Comparison of ENCODE assay signal across 9 mouse cellular contexts in genomic region chr6:8948131-8948470, GRCm38 (mm10). TPM values are rescaled to one million over a fixed set of nuclear protein-coding genes. Genes with fewer than 3 reads are reported as not detected.
DNase-seq lines count a peak whose midpoint lies in the region; ATAC-seq and TF ChIP-seq lines count a peak whose summit lies in the region.
"Had no signal": no experiment of that assay in that cellular context is flagged by ENCODE, and none has a peak within 500 bp of the region (broad histone marks: within the 10 kb centered on the region; RNA-seq: fewer than 3 reads in every experiment).

Gene Nxph1, plus strand, starts transcription at chr6:8948431.

- no peak for TF ChIP-seq EP300 in heart, adult 2 months (IDR thresholded peaks at IDR 0.05; ENCODE audit: insufficient read depth, low read depth, low read length)

- intact Hi-C loops in heart, adult 2 months (cut with DNase I), result no loop called here

- H3K27me3 ChIP-seq in heart, embryonic 14.5 days (ENCODE audit: control insufficient read depth, insufficient read depth, low read length), result peaks cover 71% of the 10 kb centered on the region
- peaks cover 12% of the 10 kb centered on the region for H3K27me3 ChIP-seq in heart, adult 2 months (ENCODE audit: control insufficient read depth, insufficient read depth, low read length)
- peaks cover 23% of the 10 kb centered on the region for H3K27me3 ChIP-seq in hindbrain, embryonic 14.5 days (ENCODE audit: control insufficient read depth, insufficient read depth, low read length)
- H3K27me3 ChIP-seq in liver, embryonic 16.5 days (ENCODE audit: control insufficient read depth, insufficient read depth, low read depth, low read length), result peaks cover 54% of the 10 kb centered on the region

- H3K9me3 ChIP-seq in heart, embryonic 14.5 days (ENCODE audit: control insufficient read depth, low read length), result no peaks in the 10 kb centered on the region
- H3K9me3 ChIP-seq in hindbrain, embryonic 14.5 days (ENCODE audit: control insufficient read depth, low read length), result no peaks in the 10 kb centered on the region
- H3K9me3 ChIP-seq in liver, embryonic 16.5 days (replicated peaks; ENCODE audit: control insufficient read depth, low read length), result no peaks in the 10 kb centered on the region

- H3K4me3 ChIP-seq in heart, embryonic 14.5 days (ENCODE audit: control insufficient read depth in 1 of 2, insufficient read depth in 1 of 2, low read depth in 1 of 2, low read length in 2 of 2), result peak within 1 kb of the TSS; percentile 14 to 30; a peak in 3 of 4 replicates
- no peak within 1 kb of the TSS for H3K4me3 ChIP-seq in heart, adult 2 months
- H3K4me3 ChIP-seq in brown adipose tissue, adult 24 weeks (ENCODE audit: insufficient read depth, low read depth, low read length), result peak within 1 kb of the TSS; percentile 40
- peak within 1 kb of the TSS; percentile 56 for H3K4me3 ChIP-seq in hindbrain, embryonic 14.5 days (replicated peaks; ENCODE audit: low read length)
- H3K4me3 ChIP-seq in liver, embryonic 16.5 days (ENCODE audit: low read depth, low read length), result no peak within 1 kb of the TSS; the same call in 1 of the 2 replicates

- no peak for DNase-seq in heart, adult 2 months
- DNase-seq in hindbrain, embryonic 14.5 days (ENCODE audit: low spot score), result no peak
- DNase-seq in spleen, postnatal 36 days (ENCODE audit: low spot score in 2 of 2), result no peak
- DNase-seq in adrenal gland, postnatal 10 days, result no peak
- no peak for DNase-seq in cerebellum, adult 8-10 months

- H3K4me2 ChIP-seq in heart, embryonic 14.5 days (ENCODE audit: low read length), result peak within 1 kb of the TSS; percentile 58
- H3K4me2 ChIP-seq in hindbrain, embryonic 14.5 days (replicated peaks), result peak within 1 kb of the TSS; percentile 79
- H3K4me2 ChIP-seq in liver, embryonic 16.5 days (ENCODE audit: low read depth, low read length), result peak within 1 kb of the TSS; percentile 20

- TF ChIP-seq CTCF in heart, adult 2 months (IDR thresholded peaks at IDR 0.05), result no peak

- TF ChIP-seq POLR2A in heart, adult 2 months (IDR thresholded peaks at IDR 0.05; ENCODE audit: insufficient read depth, low read depth, low read length), result no peak

- no peak within 1 kb of the TSS for H3K9ac ChIP-seq in heart, embryonic 14.5 days (ENCODE audit: low read length)
- H3K9ac ChIP-seq in heart, adult 2 months (ENCODE audit: low read depth, low read length), result no peak within 1 kb of the TSS
- H3K9ac ChIP-seq in hindbrain, embryonic 14.5 days, result peak within 1 kb of the TSS; percentile 75
- H3K9ac ChIP-seq in liver, embryonic 16.5 days (ENCODE audit: low read depth, low read length), result no peak within 1 kb of the TSS

- H3K36me3 ChIP-seq in heart, embryonic 14.5 days (ENCODE audit: control insufficient read depth, insufficient read depth, low read length), result no peaks in the 10 kb centered on the region
- H3K36me3 ChIP-seq in heart, adult 2 months (ENCODE audit: control insufficient read depth, insufficient read depth, low read length), result no peaks in the 10 kb centered on the region
- no peaks in the 10 kb centered on the region for H3K36me3 ChIP-seq in hindbrain, embryonic 14.5 days (replicated peaks; ENCODE audit: control insufficient read depth, insufficient read depth)
- no peaks in the 10 kb centered on the region for H3K36me3 ChIP-seq in liver, embryonic 16.5 days (ENCODE audit: control insufficient read depth, insufficient read depth)

- ATAC-seq in heart, embryonic 14.5 days (ENCODE audit: insufficient number of reproducible peaks, insufficient read depth, low FRiP score, low read depth), result no peak
- peak; percentile 41; the same call in 1 of the 2 replicates for ATAC-seq in hindbrain, embryonic 14.5 days (ENCODE audit: low FRiP score)
- no peak for ATAC-seq in liver, embryonic 16.5 days (ENCODE audit: low read depth)

- H3K27ac ChIP-seq in heart, embryonic 14.5 days (replicated peaks in 1 of 2; ENCODE audit: control insufficient read depth in 1 of 2, insufficient read depth in 1 of 2, low read depth in 2 of 2, low read length in 2 of 2), result no peak within 1 kb of the TSS
- no peak within 1 kb of the TSS for H3K27ac ChIP-seq in heart, adult 2 months
- H3K27ac ChIP-seq in brown adipose tissue, adult 24 weeks (replicated peaks; ENCODE audit: low read depth, low read length), result no peak within 1 kb of the TSS
- peak within 1 kb of the TSS; percentile 87 for H3K27ac ChIP-seq in hindbrain, embryonic 14.5 days
- no peak within 1 kb of the TSS for H3K27ac ChIP-seq in liver, embryonic 16.5 days (ENCODE audit: low read length)

- 1% methylated on average over 16 of the region's 16 CpGs for WGBS in heart, embryonic 14.5 days
- 7% methylated on average over 16 of the region's 16 CpGs for WGBS in heart, adult 2 months
- WGBS in hindbrain, embryonic 14.5 days, result under 1% methylated on average over 16 of the region's 16 CpGs
- 1% methylated on average over 15 of the region's 16 CpGs for WGBS in liver, embryonic 16.5 days (ENCODE audit: insufficient replicate concordance)

- H3K4me1 ChIP-seq in heart, embryonic 14.5 days (ENCODE audit: control insufficient read depth in 2 of 2, insufficient read depth in 2 of 2, low read length in 2 of 2), result peaks cover 2 to 18% of the 10 kb centered on the region in 2 experiments; a peak in 3 of 4 replicates
- H3K4me1 ChIP-seq in heart, adult 2 months (ENCODE audit: control insufficient read depth, insufficient read depth, low read length), result no peaks in the 10 kb centered on the region
- H3K4me1 ChIP-seq in brown adipose tissue, adult 24 weeks (ENCODE audit: control insufficient read depth, insufficient read depth, insufficient read length, low read length), result peaks cover 4% of the 10 kb centered on the region; the same call in 1 of the 2 replicates
- peaks cover 25% of the 10 kb centered on the region; the same call in 1 of the 2 replicates for H3K4me1 ChIP-seq in hindbrain, embryonic 14.5 days (replicated peaks; ENCODE audit: control insufficient read depth, insufficient read depth, low read length)
- H3K4me1 ChIP-seq in liver, embryonic 16.5 days (ENCODE audit: control insufficient read depth, low read depth, low read length), result no peaks in the 10 kb centered on the region; the same call in 1 of the 2 replicates

- H3K79me2 ChIP-seq in heart, adult 2 months (replicated peaks; ENCODE audit: control insufficient read depth, insufficient read depth, low read length), result no peaks in the 10 kb centered on the region

RNA-seq across cellular contexts. Expression of gene Nxph1, which starts in this region (rescaled TPM):
- 0.24 and 0.28 TPM in 2 replicates for polyA plus RNA-seq in heart, embryonic 14.5 days (2014; fragmentation: Nextera tagmentation; extraction: Ambion mirVana)
- total RNA-seq in heart, adult 2 months (2021), result not detected
- polyA plus RNA-seq in heart, adult 2 months (2012; rRNA removed), result not detected in 2 replicates
- polyA plus RNA-seq in brown adipose tissue, adult 24 weeks (2012; ENCODE audit: insufficient read depth, insufficient read length, missing spikeins), result not detected in 2 replicates
- 105 and 107 TPM in 2 replicates for polyA plus RNA-seq in hindbrain, embryonic 14.5 days (2014; fragmentation: Nextera tagmentation; extraction: Ambion mirVana)
- not detected in 2 replicates for polyA plus RNA-seq in liver, embryonic 16.5 days (2015; fragmentation: Nextera tagmentation; extraction: Ambion mirVana)
- total RNA-seq in adrenal gland, postnatal 10 days (2021), result 1 to 10 TPM; 2.0 to 2.7 TPM
- total RNA-seq: MEL had no signal

Comparison
In these comparisons a context has a peak if more than half of its experiments do, and no peak if none do; other contexts are left out.
1. RNA of gene Nxph1 (polyA plus RNA-seq): 105 to 107 TPM in hindbrain, embryonic 14.5 days; 0.24 to 0.28 TPM in heart, embryonic 14.5 days, not detected in heart, adult 2 months, not detected in brown adipose tissue, adult 24 weeks and not detected in liver, embryonic 16.5 days; every median in the first group is over 10 times any median in the second.
2. H3K4me3 ChIP-seq: peak in heart, embryonic 14.5 days (2 of 2), brown adipose tissue, adult 24 weeks (single experiment) and hindbrain, embryonic 14.5 days (single experiment); none in heart, adult 2 months (single experiment) and liver, embryonic 16.5 days (single experiment).
3. H3K4me2 ChIP-seq: peak in every context shown above with its lines; median percentile 79 in hindbrain, embryonic 14.5 days; 58 in heart, embryonic 14.5 days; 20 in liver, embryonic 16.5 days.